Mouse (Mus musculus): ENCODE results near the gene Enpp4.

Gene Enpp4

GRCm38 (mm10) chr17:44105287-44106138, at the start of gene Enpp4:
TSS of gene Enpp4 (minus strand) at chr17:44105809.
- DNase-seq = peak; percentile 92 to 97

GRCm38 (mm10) chr17:44155204-44155603, 49.6 kb upstream of the Enpp4 start:
- no peak for DNase-seq

- no peak for DNase-seq
These were observed 48.3 kb upstream of the Enpp4 start for GRCm38 (mm10) chr17:44153871-44154270.

- DNase-seq = peak; percentile 42 to 64
These were observed 46.3 kb upstream of the Enpp4 start for GRCm38 (mm10) chr17:44151889-44152288.

GRCm38 (mm10) chr17:44151130-44151529, 45.5 kb upstream of the Enpp4 start:
- peak; percentile 64 to 79 for DNase-seq

GRCm38 (mm10) chr17:44148109-44148846, 42.7 kb upstream of the Enpp4 start:
- no peak for DNase-seq

GRCm38 (mm10) chr17:44145806-44146205, 40.2 kb upstream of the Enpp4 start:
- DNase-seq = peak in 1 of 2 experiments; percentile 17

GRCm38 (mm10) chr17:44136863-44137640, 31.4 kb upstream of the Enpp4 start:
- no peak for DNase-seq

GRCm38 (mm10) chr17:44136018-44136417, 30.4 kb upstream of the Enpp4 start:
- no peak for DNase-seq

- DNase-seq = peak in 1 of 2 experiments; percentile 43
These were observed 28.9 kb upstream of the Enpp4 start for GRCm38 (mm10) chr17:44134545-44134944.

GRCm38 (mm10) chr17:44134106-44134505, 28.5 kb upstream of the Enpp4 start:
- DNase-seq = no peak

GRCm38 (mm10) chr17:44130429-44130828, 24.8 kb upstream of the Enpp4 start:
- DNase-seq = peak; percentile 66 to 86

- DNase-seq = no peak
These were observed 23.6 kb upstream of the Enpp4 start for GRCm38 (mm10) chr17:44129092-44129750.

GRCm38 (mm10) chr17:44121366-44122100, 15.9 kb upstream of the Enpp4 start:
- no peak for DNase-seq

GRCm38 (mm10) chr17:44118231-44118630, 12.6 kb upstream of the Enpp4 start:
- no peak for DNase-seq

- no peak for DNase-seq
These were observed 12.1 kb upstream of the Enpp4 start for GRCm38 (mm10) chr17:44117721-44118120.

GRCm38 (mm10) chr17:44116584-44116983, 11.0 kb upstream of the Enpp4 start:
- DNase-seq = no peak

GRCm38 (mm10) chr17:44108331-44108730, 2.7 kb upstream of the Enpp4 start:
- peak in 1 of 2 experiments; percentile 13 for DNase-seq

GRCm38 (mm10) chr17:44101961-44102360, 3.6 kb downstream of the Enpp4 start:
- DNase-seq = no peak

- no peak for DNase-seq
These were observed 4.7 kb downstream of the Enpp4 start for GRCm38 (mm10) chr17:44100906-44101305.

GRCm38 (mm10) chr17:44100486-44100885, 5.1 kb downstream of the Enpp4 start:
- no peak for DNase-seq

GRCm38 (mm10) chr17:44091512-44091911, 14.1 kb downstream of the Enpp4 start:
- no peak for DNase-seq

All from kidney, postnatal 25 days (tissue).